Mouse (Mus musculus) CH12.LX (cell line): ENCODE results near the gene Ofcc1. TPM values are rescaled to one million over a fixed set of nuclear protein-coding genes. Genes with fewer than 3 reads are reported as not detected.

Experiments
- DNase-seq: peaks from one replicate; pipeline ENCODE4 v3.0.0-alpha.2; 2013; ENCODE audit errors: extremely low read depth
- H3K27ac ChIP-seq: 2 replicates; pipeline ENCODE4 v1.5.1; 2012; ENCODE audit warnings: low read depth, mild to moderate bottlenecking, control low read depth, moderate library complexity; ENCODE audit not compliant: insufficient read depth
- H3K27me3 ChIP-seq: replicated peaks from 2 replicates; pipeline ENCODE3; 2012; ENCODE audit warnings: inconsistent platforms
- H3K36me3 ChIP-seq, 2 experiments: replicated peaks in 1 of 2; 2 replicates each; pipeline versions ENCODE3 to v1.6.1; 2012; ENCODE audit warnings: inconsistent platforms in 1 of 2, low read length in 1 of 2, mild to moderate bottlenecking in 1 of 2, mixed read lengths in 1 of 2, moderate library complexity in 1 of 2; ENCODE audit not compliant: control insufficient read depth in 1 of 2, insufficient read depth in 1 of 2
- H3K4me1 ChIP-seq, 2 experiments: 2 replicates each; pipeline ENCODE4 v1.6.1; 2012; ENCODE audit warnings: inconsistent platforms in 1 of 2, moderate library complexity in 1 of 2; ENCODE audit not compliant: insufficient read depth in 2 of 2, control insufficient read depth in 1 of 2
- H3K4me2 ChIP-seq: 2 replicates; pipeline ENCODE4 v1.6.1; 2012; ENCODE audit warnings: low read depth, mild to moderate bottlenecking, control low read depth; ENCODE audit not compliant: poor library complexity, insufficient read depth, severe bottlenecking
- H3K4me3 ChIP-seq, 3 experiments: fragments of 150-350 bp in 1 of 3; sonication (generic) in 1 of 3; replicated peaks in 1 of 3; 2 replicates each; pipeline versions ENCODE3 to v1.5.1; 2011 to 2012; ENCODE audit warnings: low read depth in 2 of 3, low read length in 2 of 3, mild to moderate bottlenecking in 2 of 3, moderate library complexity in 2 of 3, control low read depth in 1 of 3, improper control_type of control experiment in 1 of 3, inconsistent platforms in 1 of 3, mixed read lengths in 1 of 3; ENCODE audit not compliant: poor library complexity in 1 of 3
- H3K79me2 ChIP-seq: replicated peaks from 2 replicates; pipeline ENCODE4 v1.6.1; 2012; ENCODE audit warnings: mild to moderate bottlenecking, moderate library complexity; ENCODE audit not compliant: control insufficient read depth, poor library complexity, insufficient read depth, severe bottlenecking; ENCODE audit errors: extremely low read depth
- H3K9ac ChIP-seq: 2 replicates; pipeline ENCODE4 v1.6.1; 2012; ENCODE audit warnings: low read depth, mild to moderate bottlenecking, control low read depth, moderate library complexity; ENCODE audit not compliant: insufficient read depth
- H3K9me3 ChIP-seq: replicated peaks from 2 replicates; pipeline ENCODE3; 2012; ENCODE audit warnings: low read length, inconsistent platforms, mixed read lengths
- CTCF ChIP-seq, 2 experiments: IDR thresholded peaks in 1 of 2; conservative IDR thresholded peaks in 1 of 2; 2 replicates each; pipeline ENCODE4 v1.5.1; 2011 to 2012; ENCODE audit warnings: low read depth in 2 of 2, low read length in 2 of 2, improper control_type of control experiment in 1 of 2, inconsistent platforms in 1 of 2, mild to moderate bottlenecking in 1 of 2, moderate library complexity in 1 of 2
- E2F4 ChIP-seq: IDR thresholded peaks from 2 replicates; pipeline ENCODE4 v1.6.1; 2011; ENCODE audit warnings: low read depth, low read length, improper control_type of control experiment; ENCODE audit not compliant: insufficient replicate concordance
- EP300 ChIP-seq: IDR thresholded peaks from 2 replicates; pipeline ENCODE4 v1.6.1; 2011; ENCODE audit warnings: low read length, improper control_type of control experiment
- GABPA ChIP-seq: IDR thresholded peaks from 2 replicates; pipeline ENCODE4 v1.6.1; 2012; ENCODE audit warnings: low read depth, low read length, improper control_type of control experiment, inconsistent platforms; ENCODE audit not compliant: insufficient replicate concordance
- HCFC1 ChIP-seq: IDR thresholded peaks from 2 replicates; pipeline ENCODE4 v1.6.1; 2012; ENCODE audit warnings: low read depth, mild to moderate bottlenecking, inconsistent platforms, low read length, improper control_type of control experiment
- JUND ChIP-seq: conservative IDR thresholded peaks from 2 replicates; pipeline ENCODE4 v1.6.1; 2011; ENCODE audit warnings: low read depth, low read length, improper control_type of control experiment
- KAT2A ChIP-seq: IDR thresholded peaks from 2 replicates; pipeline ENCODE4 v1.6.1; 2012; ENCODE audit warnings: low read length, improper control_type of control experiment, inconsistent platforms; ENCODE audit not compliant: insufficient replicate concordance
- MAX ChIP-seq: IDR thresholded peaks from 2 replicates; pipeline ENCODE4 v1.6.1; 2011; ENCODE audit warnings: low read length, improper control_type of control experiment
- MEF2A ChIP-seq: IDR thresholded peaks from 2 replicates; pipeline ENCODE4 v1.6.1; 2014; ENCODE audit warnings: low read depth, mild to moderate bottlenecking, inconsistent platforms, low read length, improper control_type of control experiment, borderline replicate concordance
- MXI1 ChIP-seq: IDR thresholded peaks from 2 replicates; pipeline ENCODE4 v1.6.1; 2011; ENCODE audit warnings: mild to moderate bottlenecking, low read depth, low read length, improper control_type of control experiment
- NELFE ChIP-seq: IDR thresholded peaks from 2 replicates; pipeline ENCODE4 v1.6.1; 2011; ENCODE audit warnings: low read depth, low read length, improper control_type of control experiment
- NRF1 ChIP-seq: IDR thresholded peaks from 2 replicates; pipeline ENCODE4 v1.6.1; 2014; ENCODE audit warnings: low read depth, mild to moderate bottlenecking, inconsistent platforms, low read length, improper control_type of control experiment, moderate library complexity
- PAX5 ChIP-seq: IDR thresholded peaks from 2 replicates; pipeline ENCODE4 v1.6.1; 2012; ENCODE audit warnings: low read length, inconsistent platforms, mixed read lengths
- POLR2A ChIP-seq: IDR thresholded peaks from 2 replicates; pipeline ENCODE4 v1.6.1; 2011; ENCODE audit warnings: low read depth, mild to moderate bottlenecking, improper control_type of control experiment, low read length
- POLR2AphosphoS2 ChIP-seq: IDR thresholded peaks from 2 replicates; pipeline ENCODE4 v1.6.1; 2011; ENCODE audit warnings: low read depth, low read length, improper control_type of control experiment
- RCOR1 ChIP-seq: conservative IDR thresholded peaks from 2 replicates; pipeline ENCODE4 v1.6.1; 2012; ENCODE audit warnings: low read depth, mild to moderate bottlenecking, inconsistent platforms, low read length, improper control_type of control experiment
- SIN3A ChIP-seq: IDR thresholded peaks from 2 replicates; pipeline ENCODE4 v1.6.1; 2012; ENCODE audit warnings: low read length, improper control_type of control experiment, inconsistent platforms
- SMC3 ChIP-seq: IDR thresholded peaks from 2 replicates; pipeline ENCODE4 v1.6.1; 2011; ENCODE audit warnings: low read depth, low read length, improper control_type of control experiment
- TBP ChIP-seq: conservative IDR thresholded peaks from 2 replicates; pipeline ENCODE4 v1.6.1; 2011; ENCODE audit warnings: low read depth, low read length, improper control_type of control experiment
- TCF12 ChIP-seq: IDR thresholded peaks from 2 replicates; pipeline ENCODE4 v1.6.1; 2014; ENCODE audit warnings: low read depth, mild to moderate bottlenecking, inconsistent platforms, low read length, improper control_type of control experiment
- UBTF ChIP-seq: IDR thresholded peaks from 2 replicates; pipeline ENCODE4 v1.6.1; 2012; ENCODE audit warnings: low read depth, mild to moderate bottlenecking, inconsistent platforms, low read length, improper control_type of control experiment, moderate library complexity
- USF2 ChIP-seq: conservative IDR thresholded peaks from 2 replicates; pipeline ENCODE4 v1.6.1; 2011; ENCODE audit warnings: low read depth, low read length, improper control_type of control experiment
- ZC3H11A ChIP-seq: IDR thresholded peaks from 2 replicates; pipeline ENCODE4 v1.6.1; 2012; ENCODE audit warnings: low read depth, mild to moderate bottlenecking, inconsistent platforms, low read length, improper control_type of control experiment
- ZMIZ1 ChIP-seq: IDR thresholded peaks from 2 replicates; pipeline ENCODE4 v1.6.1; 2012; ENCODE audit warnings: low read depth, mild to moderate bottlenecking, inconsistent platforms, low read length, improper control_type of control experiment
- dilution Hi-C: fragments of 300-500 bp; cut with MboI; formaldehyde crosslinking; loops from 2 replicates; pipeline ENCODE4 v1.14.3; 2020; ENCODE audit warnings: low sequenced_read_pairs; ENCODE audit not compliant: extremely low pct_unique_long_range_greater_than_20kb, extremely low pct_ligation_motif_present
- in situ Hi-C: fragments of 300-500 bp; cut with MboI; formaldehyde crosslinking; loops from 3 replicates; pipeline ENCODE4 v1.14.3; 2019; ENCODE audit warnings: low sequenced_read_pairs, low pct_ligation_motif_present, low pct_unique_long_range_greater_than_20kb, mixed read lengths
- polyA plus RNA-seq: library from polyadenylated mRNA; unstranded; fragments of >175 nt; gene quantifications from 2 replicates; pipeline ENCODE4 v1.2.1, GENCODE M21; 2012; ENCODE audit warnings: low read depth; ENCODE audit not compliant: insufficient read length
- total RNA-seq, 2 experiments: library from RNA; depleted of rRNA; stranded (reverse); fragments of 300-350 nt in 1 of 2; fragments of >200 nt in 1 of 2; gene quantifications; 2 replicates each; pipeline ENCODE4 v1.2.3; 2012 to 2014

The Ofcc1 gene
- total and polyA plus RNA-seq, 3 experiments = not detected

DNA sequence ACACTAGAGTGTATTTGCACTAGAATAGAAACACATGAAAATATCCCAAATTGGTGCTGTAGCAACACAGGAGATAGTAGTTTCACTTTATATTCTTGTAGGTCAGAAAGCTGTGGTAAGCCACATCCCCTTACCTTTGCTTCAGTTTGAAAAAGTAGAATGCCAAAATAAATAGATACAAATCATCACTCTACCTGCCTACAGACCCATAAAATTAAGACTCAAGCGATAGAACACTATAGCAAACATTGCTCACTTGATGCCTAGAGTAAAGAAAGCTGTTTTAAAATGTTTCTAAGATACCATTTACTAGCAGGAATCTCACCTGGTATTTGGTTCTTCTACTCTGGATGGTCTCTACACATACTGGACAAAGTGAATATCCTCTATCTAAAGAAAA lies 331.8 kb downstream of the Ofcc1 start:
- dilution Hi-C loops = no loop called here
- Histone ChIP-seq H3K4me3 (no peak overlapping the region), H3K36me3 (no peaks in the 10 kb centered on the region), H3K4me2 (no peak overlapping the region), H3K4me1 (no peaks in the 10 kb centered on the region), H3K9me3 (no peaks in the 10 kb centered on the region), H3K9ac (no peak overlapping the region), H3K79me2 (no peaks in the 10 kb centered on the region), H3K27ac (no peak overlapping the region), H3K27me3 (no peaks in the 10 kb centered on the region)
- DNase-seq = no peak
- in situ Hi-C loops = no loop called here
- TF ChIP-seq NRF1 (no peak), POLR2A (no peak), USF2 (no peak), SIN3A (no peak), NELFE (no peak), ZMIZ1 (no peak), GABPA (no peak), TCF12 (no peak), E2F4 (no peak), RCOR1 (no peak), HCFC1 (no peak), MEF2A (no peak), CTCF (conservative IDR thresholded peaks at IDR 0.05 in 1 of 2, IDR thresholded peaks at IDR 0.05 in 1 of 2; ENCODE audit: low read depth in 2 of 2, low read length in 2 of 2) (no peak), ZC3H11A (no peak), SMC3 (no peak), UBTF (no peak), KAT2A (no peak), TBP (no peak)

DNA sequence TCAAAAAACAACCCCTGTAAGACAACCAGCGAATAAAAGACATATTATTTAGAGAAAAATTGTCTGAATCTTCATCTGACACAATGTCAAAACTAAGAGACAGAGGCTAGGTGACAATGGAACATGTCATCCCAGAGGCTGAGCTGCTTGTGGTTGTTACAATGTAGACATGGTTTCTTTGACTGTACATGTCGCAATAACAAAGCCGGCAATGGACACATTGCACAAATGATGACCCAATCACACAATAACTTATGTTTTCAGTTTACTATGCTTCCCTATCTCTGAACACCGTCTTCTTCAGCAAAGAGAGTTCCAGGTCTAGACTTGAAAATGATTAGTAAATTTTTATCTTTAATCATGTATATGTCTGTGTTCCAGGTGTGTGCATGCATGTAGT lies 332.4 kb downstream of the Ofcc1 start:
- Histone ChIP-seq H3K4me1 (no peaks in the 10 kb centered on the region), H3K9ac (no peak overlapping the region), H3K36me3 (no peaks in the 10 kb centered on the region), H3K4me2 (no peak overlapping the region), H3K27me3 (no peaks in the 10 kb centered on the region), H3K27ac (no peak overlapping the region), H3K4me3 (no peak overlapping the region), H3K9me3 (no peaks in the 10 kb centered on the region), H3K79me2 (no peaks in the 10 kb centered on the region)
- dilution Hi-C loops (no loop called here), in situ Hi-C loops (no loop called here)
- no peak for DNase-seq
- no peak for TF ChIP-seq HCFC1
- TF ChIP-seq NRF1 = no peak
- TF ChIP-seq EP300 = no peak
- TF ChIP-seq ZC3H11A = no peak
- TF ChIP-seq MXI1 = no peak
- TF ChIP-seq JUND = no peak
- no peak for TF ChIP-seq PAX5
- TF ChIP-seq ZMIZ1 = no peak
- no peak for TF ChIP-seq NELFE
- TF ChIP-seq POLR2AphosphoS2 = no peak
- TF ChIP-seq POLR2A = no peak
- no peak for TF ChIP-seq MAX
- TF ChIP-seq GABPA = no peak
- TF ChIP-seq TBP = no peak
